Mouse (Mus musculus) left cerebral cortex, postnatal 36 days (tissue): ENCODE measurements at regions not wholly inside any gene's neighbourhood (a gene's known extent, or its start where the extent isn't known, plus 50 kb on each side); places are given as distances from the start of the nearest gene placed in this dataset.

ENCODE experiments used
- DNase-seq, 2 experiments: peaks; one replicate each; pipeline ENCODE4 v3.0.0; 2021 to 2022; ENCODE audit warnings: low spot score in 2 of 2, mixed read lengths in 1 of 2
- intact Hi-C: fragments of 180-260 bp; cut with DNase I; formaldehyde crosslinking; loops from one replicate; pipeline ENCODE4 v1.15.1; 2025

GRCm38 (mm10) chr9:90683319-90683718, 412.7 kb upstream of the Tbc1d2b start:
- DNase-seq, result no peak
- intact Hi-C loops, result loop anchor here (10.0 kb wide), 1 partner anchor 479 kb away; no protein-coding TSS in a partner anchor

- no peak for DNase-seq
- intact Hi-C loops, result no loop called here
Measured at GRCm38 (mm10) chr9:90690066-90690465, 419.5 kb upstream of the Tbc1d2b start.

GRCm38 (mm10) chr9:90691137-90691536, 420.5 kb upstream of the Tbc1d2b start:
- intact Hi-C loops, result no loop called here
- DNase-seq, result no peak

- no peak for DNase-seq
- intact Hi-C loops, result no loop called here
Measured at GRCm38 (mm10) chr9:90691676-90692661, 421.4 kb upstream of the Tbc1d2b start.

GRCm38 (mm10) chr9:90693031-90693671, 422.5 kb upstream of the Tbc1d2b start:
- no peak for DNase-seq
- intact Hi-C loops, result no loop called here

GRCm38 (mm10) chr9:90694051-90694645, 423.5 kb upstream of the Tbc1d2b start:
- intact Hi-C loops, result no loop called here
- DNase-seq, result no peak

- intact Hi-C loops, result loop anchor here (5.0 kb wide), 2 partner anchors 667 to 1352 kb away; partner anchors contain the start of gene Zic4
- no peak for DNase-seq
Measured at GRCm38 (mm10) chr9:90695693-90696092, 425.1 kb upstream of the Tbc1d2b start.

- intact Hi-C loops, result loop anchor here (5.0 kb wide), 2 partner anchors 665 to 1350 kb away; partner anchors contain the start of gene Zic4
- DNase-seq, result no peak
Measured at GRCm38 (mm10) chr9:90697279-90698000, 426.8 kb upstream of the Tbc1d2b start.

GRCm38 (mm10) chr9:90698439-90698838, 427.8 kb upstream of the Tbc1d2b start:
- intact Hi-C loops, result loop anchor here (2.0 to 5.0 kb wide), 3 partner anchors 664 to 1349 kb away; partner anchors contain the start of gene Zic4
- DNase-seq, result no peak

GRCm38 (mm10) chr9:90699064-90699463, 428.5 kb upstream of the Tbc1d2b start:
- DNase-seq, result no peak
- intact Hi-C loops, result loop anchor here (2.0 to 5.0 kb wide), 3 partner anchors 663 to 1348 kb away; partner anchors contain the start of gene Zic4

GRCm38 (mm10) chr9:90700236-90701179, 429.9 kb upstream of the Tbc1d2b start:
- no peak for DNase-seq
- intact Hi-C loops, result no loop called here

- intact Hi-C loops, result no loop called here
- DNase-seq, result no peak
Measured at GRCm38 (mm10) chr9:90701180-90701765, 430.7 kb upstream of the Tbc1d2b start.

GRCm38 (mm10) chr9:90713685-90714084, 443.1 kb upstream of the Tbc1d2b start:
- no peak for DNase-seq
- intact Hi-C loops, result no loop called here

GRCm38 (mm10) chr9:90731450-90731849, 460.8 kb upstream of the Tbc1d2b start:
- intact Hi-C loops, result no loop called here

GRCm38 (mm10) chr9:90757175-90757574, 486.6 kb upstream of the Tbc1d2b start:
- DNase-seq, result no peak
- intact Hi-C loops, result no loop called here

More at GRCm38 (mm10) chr9:90731450-90731849, 460.8 kb upstream of the Tbc1d2b start:
- DNase-seq, result no peak

- no peak for DNase-seq
- intact Hi-C loops, result no loop called here
Measured at GRCm38 (mm10) chr9:90774296-90774695, 503.7 kb upstream of the Tbc1d2b start.

GRCm38 (mm10) chr9:90789545-90789944, 518.9 kb upstream of the Tbc1d2b start:
- intact Hi-C loops, result no loop called here
- no peak for DNase-seq

GRCm38 (mm10) chr9:90791871-90792270, 521.3 kb upstream of the Tbc1d2b start:
- intact Hi-C loops, result no loop called here
- DNase-seq, result no peak
